Mouse (Mus musculus) liver, embryonic 14.5 days (tissue): Measurements from ENCODE around the gene Ngfr.

ENCODE experiments used
- CTCF ChIP-seq: IDR thresholded peaks from 2 replicates; pipeline ENCODE4 v1.5.1; 2016; ENCODE audit warnings: antibody characterized with exemption, low read depth, control low read depth
- EP300 ChIP-seq: IDR thresholded peaks from 2 replicates; pipeline ENCODE4 v1.6.1; 2016; ENCODE audit warnings: antibody characterized with exemption, low read depth

GRCm38 (mm10) chr11:95614739-95615138 lies 27.2 kb upstream of the Ngfr start:
- TF ChIP-seq CTCF, result no peak
- no peak for TF ChIP-seq EP300
